Mouse (Mus musculus) CD4-positive helper T cell, adult 2 months (primary cell): ENCODE data around the gene Ntn5.
A peak's percentile ranks its signal among the peaks of the same experiment; 100 is the strongest.
"Not testable (repeated sequence)": the region's sequence is repeated elsewhere in the genome, so short reads cannot be mapped to it uniquely, and the experiment has no call there.

Experiments used
- DNase-seq: peaks from one replicate; pipeline ENCODE4 v3.0.0-alpha.2; 2012; ENCODE audit warnings: low read depth, missing footprints, low spot score

The Ntn5 gene

DNA sequence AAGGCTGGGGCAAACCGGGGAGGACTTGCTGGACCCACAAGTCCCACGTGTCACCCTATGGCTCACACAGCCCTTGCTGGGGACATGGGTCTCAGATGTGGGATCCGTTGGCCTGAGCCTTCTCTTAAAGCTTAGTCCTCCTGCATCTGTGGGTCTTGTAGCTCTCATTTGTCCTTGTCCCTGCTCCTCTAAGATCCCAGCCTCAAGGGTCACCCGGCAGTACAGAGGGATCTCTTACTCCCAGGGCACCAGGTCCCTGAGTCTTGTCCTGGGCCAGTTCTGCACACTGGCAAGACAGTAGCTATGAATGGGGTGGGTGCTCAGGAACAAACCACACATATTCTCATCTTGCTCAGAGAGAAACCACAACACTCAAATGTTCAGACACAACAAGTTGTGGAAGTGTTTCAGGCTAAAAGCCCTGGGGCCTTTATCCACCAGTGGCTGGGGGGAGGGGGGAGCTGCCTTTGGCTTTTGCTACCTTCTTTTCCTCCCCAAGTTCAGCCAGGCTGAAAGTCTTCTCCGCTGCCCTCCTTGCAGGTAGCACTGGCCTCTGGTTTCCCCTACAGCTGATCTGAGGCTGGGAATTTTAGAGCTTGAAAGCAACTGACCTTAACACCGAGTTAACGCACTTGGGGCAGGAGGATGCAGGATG lies at the start of gene Ntn5:
TSS of gene Ntn5 (plus strand) at position 627 of the 655 bp plus-strand sequence.
- DNase-seq = peak; percentile 41

- peak; percentile 41 for DNase-seq
These were observed 48.7 kb upstream of the Ntn5 start for GRCm38 (mm10) chr7:45634946-45635681.

DNA sequence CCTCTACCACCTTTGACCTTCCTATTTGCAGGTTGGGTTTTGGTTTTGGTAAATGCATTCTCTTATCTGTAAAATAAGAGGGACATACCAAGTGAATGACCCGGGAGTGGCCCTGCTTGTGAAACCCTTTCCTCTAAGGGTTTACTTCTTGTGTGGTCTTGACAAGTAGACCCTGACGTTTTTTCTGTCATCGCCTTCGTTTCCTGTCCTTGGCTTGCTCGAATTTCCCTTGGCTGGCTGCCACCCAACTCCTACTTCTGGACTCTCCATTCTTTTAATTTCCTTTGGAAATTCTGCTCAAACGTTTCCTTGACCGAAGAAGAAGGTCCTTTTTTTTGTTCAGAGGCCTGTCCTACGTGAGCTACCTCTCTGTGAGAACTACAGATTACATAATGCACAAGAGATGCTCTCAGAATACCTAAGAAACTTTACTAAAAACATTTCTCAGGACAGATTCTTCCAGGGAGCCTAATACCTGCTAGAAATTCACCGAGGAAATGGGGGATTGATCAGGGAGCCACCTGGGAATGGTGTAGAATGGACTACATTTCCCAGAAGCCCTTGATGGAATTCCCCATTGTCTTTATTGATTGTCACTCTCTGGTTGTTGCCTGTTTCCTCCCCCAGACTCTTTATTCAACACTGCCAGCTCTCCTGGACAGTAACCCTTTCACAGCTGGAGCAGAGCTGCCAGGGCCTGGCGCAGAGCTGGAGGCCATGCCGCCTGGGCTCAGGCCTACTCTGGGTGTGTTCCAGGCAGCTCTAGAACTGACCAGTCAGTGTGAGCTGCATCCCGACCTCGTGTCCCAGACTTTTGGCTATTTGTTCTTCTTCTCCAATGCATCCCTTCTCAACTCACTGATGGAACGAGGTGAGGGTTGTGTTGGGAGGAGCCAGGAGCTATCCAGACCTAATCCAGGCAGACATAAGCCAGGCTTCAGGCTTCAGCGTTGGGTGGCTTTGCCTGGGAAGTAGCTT lies 47.8 kb upstream of the Ntn5 start:
- no peak for DNase-seq

- DNase-seq = no peak
These were observed 46.1 kb upstream of the Ntn5 start for GRCm38 (mm10) chr7:45637710-45638109.

GRCm38 (mm10) chr7:45638623-45639401 lies 45.0 kb upstream of the Ntn5 start:
- DNase-seq = no peak

DNA sequence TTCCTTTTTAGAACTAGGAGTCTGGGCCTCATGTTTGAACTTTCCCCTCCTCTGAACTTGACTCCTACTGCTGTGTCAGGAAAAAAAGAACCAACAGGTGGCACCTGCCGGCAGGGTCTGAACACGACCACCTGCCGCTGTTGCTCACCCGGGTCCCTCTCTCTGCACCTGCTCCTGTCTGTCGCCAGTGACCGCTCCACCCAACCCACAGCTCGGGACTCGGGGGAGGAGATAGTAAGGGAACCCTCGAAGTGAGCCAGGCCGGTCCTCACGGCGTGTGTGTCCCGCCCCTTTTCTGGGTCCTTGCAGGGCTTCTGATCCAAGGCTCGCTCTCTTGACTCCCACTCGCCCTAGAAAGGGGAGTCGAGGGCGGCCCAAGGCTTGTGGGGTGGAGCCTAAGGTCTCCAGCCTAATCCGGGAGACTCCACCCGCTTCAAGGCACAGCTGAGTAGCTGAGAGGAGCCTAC lies 44.2 kb upstream of the Ntn5 start, which contains the start of gene Mamstr:
TSS of gene Mamstr (plus strand) at position 417 of the 467 bp plus-strand sequence.
- DNase-seq = no peak

DNA sequence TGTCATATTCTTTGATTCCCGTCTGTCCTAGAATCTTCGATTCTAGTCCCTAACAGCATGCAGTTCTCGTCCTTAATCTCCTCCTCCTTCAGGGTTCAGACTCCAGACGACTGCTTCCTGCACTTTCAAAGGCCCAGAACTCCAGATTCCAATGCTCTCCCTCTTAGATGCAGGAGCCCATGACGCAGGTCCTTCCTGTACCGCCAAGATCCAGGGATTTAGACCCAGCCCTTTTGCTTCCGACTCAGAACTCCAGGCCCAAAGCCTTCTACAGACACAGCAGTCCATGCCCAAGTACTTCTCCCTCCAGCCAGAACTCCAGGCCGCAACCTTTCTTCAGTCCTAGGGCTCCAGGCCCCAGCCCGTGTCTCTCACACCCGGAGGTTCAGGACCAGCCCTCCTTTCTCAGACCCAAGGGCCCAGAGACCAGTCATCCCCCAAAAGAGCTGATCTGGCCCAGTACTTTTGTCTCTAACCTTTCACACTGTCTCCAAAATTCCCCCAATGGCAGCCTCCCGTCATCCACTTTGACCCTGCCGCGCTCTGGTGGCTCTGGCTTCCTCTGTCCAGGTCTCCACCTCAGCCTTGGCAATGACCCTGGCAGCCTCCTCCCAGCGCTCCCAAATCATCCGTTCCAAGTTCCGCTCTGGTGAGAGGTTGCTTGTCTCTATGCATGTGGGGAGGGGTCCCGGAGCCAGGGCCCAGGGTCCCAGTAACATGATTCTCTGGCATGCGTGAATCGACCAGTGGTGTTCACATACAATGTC lies 43.4 kb upstream of the Ntn5 start:
- no peak for DNase-seq

GRCm38 (mm10) chr7:45641391-45642040 lies 42.3 kb upstream of the Ntn5 start:
- DNase-seq = no peak

GRCm38 (mm10) chr7:45642083-45642482 lies 41.7 kb upstream of the Ntn5 start:
- no peak for DNase-seq

- no peak for DNase-seq
These were observed 41.1 kb upstream of the Ntn5 start for GRCm38 (mm10) chr7:45642503-45643255.

GRCm38 (mm10) chr7:45643441-45644178 lies 40.2 kb upstream of the Ntn5 start:
- peak; percentile 95 for DNase-seq

GRCm38 (mm10) chr7:45644183-45644582 lies 39.6 kb upstream of the Ntn5 start:
- DNase-seq = no peak

GRCm38 (mm10) chr7:45644872-45645590 lies 38.8 kb upstream of the Ntn5 start:
- DNase-seq = peak; percentile 64

- DNase-seq = no peak
These were observed 38.2 kb upstream of the Ntn5 start for GRCm38 (mm10) chr7:45645591-45645971.

- no peak for DNase-seq
These were observed 37.2 kb upstream of the Ntn5 start for GRCm38 (mm10) chr7:45646671-45647070.

- no peak for DNase-seq
These were observed 34.5 kb upstream of the Ntn5 start for GRCm38 (mm10) chr7:45649351-45649750.

DNA sequence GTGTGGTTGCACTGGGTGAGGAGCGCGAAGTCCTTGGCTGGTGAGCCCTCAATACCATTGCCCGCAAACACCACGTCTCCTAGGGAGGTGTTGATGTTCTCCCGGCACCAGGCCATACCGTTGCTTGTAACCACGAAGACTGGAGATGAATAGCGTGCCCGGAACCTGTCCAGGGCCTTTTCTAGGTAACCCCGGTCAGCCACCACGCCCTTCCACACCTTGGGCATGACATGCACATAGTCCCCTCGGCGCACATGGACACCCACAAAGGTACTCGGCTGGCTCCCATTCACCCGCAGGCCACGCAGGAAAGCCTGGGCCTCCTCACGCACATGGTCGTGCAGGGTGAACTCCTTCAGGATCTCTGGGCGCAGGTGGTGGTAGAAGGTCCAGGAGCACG lies 33.3 kb upstream of the Ntn5 start:
- DNase-seq = not testable (repeated sequence)
